Mouse (Mus musculus): Measurements from ENCODE around the gene Zkscan1. TPM values are rescaled to one million over a fixed set of nuclear protein-coding genes. Genes with fewer than 3 reads are reported as not detected.

The Zkscan1 gene
- total RNA-seq, 2 experiments from 2014 or later = 40.4 to 43.3 TPM

DNA sequence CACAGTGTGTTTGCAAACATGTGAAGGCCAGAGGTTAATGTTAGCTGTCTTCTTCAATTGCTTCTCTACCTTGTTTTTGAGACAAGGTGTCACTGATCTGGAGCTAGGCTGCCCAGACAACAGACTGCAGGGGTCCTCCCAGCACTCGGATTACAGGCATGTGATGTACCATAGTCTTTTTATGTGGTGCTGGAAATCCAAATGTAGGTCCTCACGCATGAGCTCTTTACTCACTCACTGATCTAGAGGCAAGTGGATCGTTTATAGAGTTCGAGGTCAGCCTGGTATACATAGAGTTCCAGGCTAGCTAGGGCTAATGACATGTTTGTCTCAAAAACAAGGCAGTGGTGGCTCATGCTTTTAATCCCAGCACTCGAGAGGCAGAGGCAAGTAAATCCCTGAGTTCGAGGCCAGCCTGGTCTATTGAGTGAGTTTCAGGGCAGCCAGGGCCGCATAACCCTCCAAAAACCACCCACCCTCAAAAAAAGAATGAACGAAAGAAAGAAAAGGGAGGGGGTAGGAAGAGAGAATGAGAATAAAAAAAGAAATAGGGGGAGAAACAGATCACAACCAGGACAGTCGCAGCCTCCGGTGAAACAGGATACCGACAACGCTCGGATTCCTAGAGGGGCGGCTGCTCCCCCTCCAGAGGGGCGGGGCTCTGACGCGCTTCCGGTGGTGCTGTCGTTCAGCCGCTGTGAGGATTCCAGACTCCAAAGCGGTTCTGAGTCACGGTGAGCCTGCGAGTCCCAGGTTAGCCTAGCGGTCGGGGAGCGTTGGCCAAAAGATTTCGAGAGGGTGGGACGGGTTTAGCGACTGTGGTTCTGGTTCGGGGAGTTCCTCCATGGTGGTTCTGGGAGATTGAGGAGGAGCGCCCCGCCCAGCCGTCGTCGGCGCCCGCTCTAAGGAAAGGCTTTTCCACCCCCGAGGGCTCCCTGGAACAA lies 31.6 kb downstream of the Zkscan1 start, which contains the start of gene Zscan21:
Gene Zscan21 (plus strand): TSS at position 649 of the 944 bp plus-strand sequence.
- DNase-seq (ENCODE audit: extremely low spot score in 1 of 2, low spot score in 1 of 2) = peak; percentile 77 to 81

GRCm38 (mm10) chr5:138117199-138118015 lies 32.5 kb downstream of the Zkscan1 start:
- no peak for DNase-seq (ENCODE audit: extremely low spot score in 1 of 2, low spot score in 1 of 2)

- DNase-seq (ENCODE audit: extremely low spot score in 1 of 2, low spot score in 1 of 2) = no peak
Measured at GRCm38 (mm10) chr5:138118041-138118440, 33.2 kb downstream of the Zkscan1 start.

DNA sequence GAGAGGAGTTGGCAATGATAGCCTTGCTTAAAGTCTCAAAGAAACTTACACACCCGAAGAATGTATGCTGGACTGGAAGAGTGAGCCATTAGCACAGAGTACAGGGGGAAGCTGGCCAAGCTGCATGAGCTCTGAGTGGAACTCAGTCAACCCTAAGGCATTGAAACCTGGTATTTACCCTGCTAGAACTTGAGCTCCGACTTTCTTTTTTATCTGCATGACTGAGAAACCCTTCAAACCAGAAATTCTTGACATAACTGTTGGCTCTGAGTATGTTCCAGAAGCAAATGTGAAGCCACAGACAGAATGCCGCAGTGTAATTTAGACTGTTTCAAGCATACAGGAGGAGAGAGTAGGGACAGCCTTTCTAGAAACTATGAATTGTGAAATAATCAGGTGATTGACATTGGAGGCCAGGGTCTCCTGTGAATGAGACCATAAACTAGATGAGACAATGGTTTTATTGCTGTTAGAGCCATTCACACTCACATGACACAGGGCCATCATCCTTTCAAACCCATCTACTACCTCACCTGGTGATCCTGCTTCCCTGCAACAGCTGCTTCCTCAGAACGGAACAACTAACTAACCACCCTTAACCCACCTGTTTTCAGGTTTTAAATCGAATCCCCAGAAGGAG lies 47.7 kb downstream of the Zkscan1 start:
- DNase-seq (ENCODE audit: extremely low spot score in 1 of 2, low spot score in 1 of 2) = no peak

DNA sequence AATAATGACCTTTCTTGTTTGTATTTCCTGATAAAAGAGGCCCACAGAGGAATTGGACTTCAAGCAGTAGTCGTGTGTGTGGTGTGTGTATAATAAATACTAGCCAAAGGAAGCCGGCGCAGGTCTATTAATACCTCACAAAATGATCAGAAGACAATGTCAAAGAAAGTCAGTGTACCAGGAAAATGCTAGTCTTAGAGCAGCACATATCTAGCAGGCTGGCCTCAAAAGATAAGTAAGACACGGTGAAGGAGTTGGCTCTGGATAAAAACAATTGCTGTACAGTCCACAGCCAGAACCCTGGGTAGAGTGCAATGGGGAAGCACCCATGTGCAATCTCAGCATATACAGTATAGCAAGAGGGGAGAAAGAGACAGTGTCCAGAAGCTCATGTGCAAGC lies 52.4 kb downstream of the Zkscan1 start:
- no peak for DNase-seq (ENCODE audit: extremely low spot score in 1 of 2, low spot score in 1 of 2)

GRCm38 (mm10) chr5:138137935-138138549 lies 53.2 kb downstream of the Zkscan1 start:
- peak in 1 of 2 experiments; percentile 38 for DNase-seq (ENCODE audit: extremely low spot score in 1 of 2, low spot score in 1 of 2)

DNA sequence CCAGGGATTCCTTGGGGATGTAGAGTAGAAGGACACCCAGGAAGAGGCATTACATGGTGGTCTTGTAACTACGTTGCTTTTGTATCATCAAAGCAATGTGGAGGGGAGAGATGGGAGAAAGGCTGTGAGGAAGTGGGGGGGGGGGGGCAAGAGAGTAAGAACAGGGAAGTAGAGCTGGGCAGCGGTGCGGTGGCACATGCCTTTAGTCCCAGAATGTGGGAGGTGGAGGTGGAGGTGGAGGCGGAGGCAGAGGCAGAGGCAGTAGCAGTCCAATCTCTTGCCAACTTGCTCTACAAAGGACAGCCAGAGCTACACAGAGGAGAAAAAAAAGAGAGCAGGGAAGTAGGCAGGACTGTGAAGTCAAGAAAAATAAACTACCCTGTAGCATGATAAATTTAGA lies 53.7 kb downstream of the Zkscan1 start:
- no peak for DNase-seq (ENCODE audit: extremely low spot score in 1 of 2, low spot score in 1 of 2)

DNA sequence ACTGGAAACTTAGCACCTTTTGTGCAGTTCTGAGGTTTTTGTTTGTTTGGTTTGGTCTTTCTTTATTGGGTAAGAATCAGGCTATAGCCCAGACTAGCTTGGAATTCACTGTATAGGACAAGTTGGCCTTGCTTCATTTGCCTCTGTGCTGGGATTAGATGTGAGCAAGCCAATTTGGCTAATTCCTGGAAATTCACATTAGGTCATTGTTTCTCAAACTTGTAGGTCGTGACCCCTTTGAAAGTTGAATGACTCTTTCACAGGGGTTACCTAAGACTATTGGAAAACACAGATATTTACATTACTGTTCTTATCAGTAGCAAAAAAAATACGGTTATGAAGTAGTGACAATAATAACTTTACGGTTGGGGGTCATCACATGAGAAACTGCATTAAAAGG lies 69.5 kb downstream of the Zkscan1 start:
- no peak for DNase-seq (ENCODE audit: extremely low spot score in 1 of 2, low spot score in 1 of 2)

- DNase-seq (ENCODE audit: extremely low spot score in 1 of 2, low spot score in 1 of 2) = peak; percentile 74 to 75
Measured at GRCm38 (mm10) chr5:138155443-138155976, 70.6 kb downstream of the Zkscan1 start, which contains the start of gene Zfp113. Gene Zfp113, minus strand, starts transcription at chr5:138155744.

Other genes with a start within 250 kb of the Zkscan1 start
- under 1 TPM; 0.82 to 0.91 TPM for gene Pilra, start 248.8 kb upstream of the Zkscan1 start, total RNA-seq (2021)
- not detected for gene Pilrb1, start 227.0 kb upstream of the Zkscan1 start, total RNA-seq (2021)
- gene Pilrb2, start 213.3 kb upstream of the Zkscan1 start, total RNA-seq (2021) = not detected
- gene Cyp3a13, start 163.5 kb upstream of the Zkscan1 start, total RNA-seq (2021) = under 1 TPM; 0.17 to 0.28 TPM
- gene Gjc3, start 122.0 kb upstream of the Zkscan1 start, total RNA-seq (2021) = 10 to 100 TPM; 28.5 to 31.3 TPM
- gene Azgp1, start 103.6 kb upstream of the Zkscan1 start, total RNA-seq (2021) = not detected
- gene Smok3a, start 63.8 kb upstream of the Zkscan1 start, total RNA-seq (2021) = not detected
- gene Smok3b, start 63.7 kb upstream of the Zkscan1 start, total RNA-seq (2021) = not detected
- not detected for gene Smok3c, start 31.9 kb upstream of the Zkscan1 start, total RNA-seq (2021)
- gene Zscan21, start 31.8 kb downstream of the Zkscan1 start, total RNA-seq (2021) = 10 to 100 TPM; 14.1 to 16.7 TPM
- 10 to 100 TPM; 12.8 to 15.3 TPM for gene Zfp113, start 70.7 kb downstream of the Zkscan1 start, total RNA-seq (2021)
- 100 to 1,000 TPM; 136 to 143 TPM for gene Cops6, start 76.0 kb downstream of the Zkscan1 start, total RNA-seq (2021)
- gene Ap4m1, start 86.9 kb downstream of the Zkscan1 start, total RNA-seq (2021) = 10 to 100 TPM; 22.8 to 26.7 TPM
- 10 to 100 TPM; 18.3 to 19.3 TPM for gene Mcm7, start 87.3 kb downstream of the Zkscan1 start, total RNA-seq (2021)
- 10 to 100 TPM; 40.5 to 42.7 TPM for gene Taf6, start 102.4 kb downstream of the Zkscan1 start, total RNA-seq (2021)
- 10 to 100 TPM; 15.7 to 16.1 TPM for gene Cnpy4, start 102.4 kb downstream of the Zkscan1 start, total RNA-seq (2021)
- 10 to 100 TPM in 1 of 2 experiments, 1 to 10 TPM in 1; 9.1 to 10.1 TPM for gene Mblac1, start 109.2 kb downstream of the Zkscan1 start, total RNA-seq (2021)
- gene Nxpe5, start 140.8 kb downstream of the Zkscan1 start, total RNA-seq (2021) = not detected
- gene Lamtor4, start 170.4 kb downstream of the Zkscan1 start, total RNA-seq (2021) = 10 to 100 TPM; 55.9 to 58.9 TPM
- 10 to 100 TPM; 69.3 to 75.7 TPM for gene BC037034, start 178.9 kb downstream of the Zkscan1 start, total RNA-seq (2021)
- gene Gal3st4, start 187.8 kb downstream of the Zkscan1 start, total RNA-seq (2021) = 1 to 10 TPM; 2.3 to 3.1 TPM
- gene Gm43720, start 194.9 kb downstream of the Zkscan1 start, total RNA-seq (2021) = not detected
- gene Gpc2, start 194.9 kb downstream of the Zkscan1 start, total RNA-seq (2021) = 1 to 10 TPM; 3.3 to 4.8 TPM
- gene Stag3, start 195.2 kb downstream of the Zkscan1 start, total RNA-seq (2021) = 1 to 10 TPM; 1.3 to 1.4 TPM